Mouse (Mus musculus) ovary, postnatal 36 days (tissue): ENCODE data around the gene Lyzl6.

Source experiments
- DNase-seq: peaks from one replicate; pipeline ENCODE4 v3.0.0; 2022; ENCODE audit warnings: low spot score, mixed read lengths

The Lyzl6 gene

GRCm38 (mm10) chr11:103638790-103639189, at the start of gene Lyzl6:
Lyzl6 (minus strand) TSS chr11:103638890.
- DNase-seq: no peak

- no peak for DNase-seq
Observed at GRCm38 (mm10) chr11:103686706-103687105, 48.0 kb upstream of the Lyzl6 start.

GRCm38 (mm10) chr11:103685261-103685736, 46.6 kb upstream of the Lyzl6 start:
- no peak for DNase-seq

GRCm38 (mm10) chr11:103683667-103684334, 45.1 kb upstream of the Lyzl6 start:
- no peak for DNase-seq

- DNase-seq: peak; percentile 42
Observed at GRCm38 (mm10) chr11:103677042-103677441, 38.4 kb upstream of the Lyzl6 start.

- no peak for DNase-seq
Observed at GRCm38 (mm10) chr11:103675556-103675955, 36.9 kb upstream of the Lyzl6 start.

GRCm38 (mm10) chr11:103666907-103667426, 28.3 kb upstream of the Lyzl6 start:
- DNase-seq: no peak

GRCm38 (mm10) chr11:103666181-103666906, 27.7 kb upstream of the Lyzl6 start:
- no peak for DNase-seq

- DNase-seq: no peak
Observed at GRCm38 (mm10) chr11:103665695-103666094, 27.0 kb upstream of the Lyzl6 start.

GRCm38 (mm10) chr11:103663119-103663518, 24.4 kb upstream of the Lyzl6 start:
- no peak for DNase-seq

GRCm38 (mm10) chr11:103662546-103662945, 23.9 kb upstream of the Lyzl6 start:
- DNase-seq: no peak

GRCm38 (mm10) chr11:103661863-103662262, 23.2 kb upstream of the Lyzl6 start:
- DNase-seq: no peak

GRCm38 (mm10) chr11:103658189-103658588, 19.5 kb upstream of the Lyzl6 start:
- DNase-seq: no peak

- peak; percentile 47 for DNase-seq
Observed at GRCm38 (mm10) chr11:103656520-103656919, 17.8 kb upstream of the Lyzl6 start.

- DNase-seq: no peak
Observed at GRCm38 (mm10) chr11:103653359-103653965, 14.8 kb upstream of the Lyzl6 start.

GRCm38 (mm10) chr11:103651426-103651825, 12.7 kb upstream of the Lyzl6 start:
- DNase-seq: no peak

- DNase-seq: no peak
Observed at GRCm38 (mm10) chr11:103649983-103650493, 11.3 kb upstream of the Lyzl6 start.

- DNase-seq: no peak
Observed at GRCm38 (mm10) chr11:103649301-103649982, 10.8 kb upstream of the Lyzl6 start, which contains the start of gene Rprml. Rprml (plus strand) TSS chr11:103649570.

- DNase-seq: no peak
Observed at GRCm38 (mm10) chr11:103648656-103649055, 10.0 kb upstream of the Lyzl6 start.

GRCm38 (mm10) chr11:103647921-103648620, 9.4 kb upstream of the Lyzl6 start:
- DNase-seq: no peak

- no peak for DNase-seq
Observed at GRCm38 (mm10) chr11:103646301-103646700, 7.6 kb upstream of the Lyzl6 start.
